Mouse (Mus musculus) thymus, adult 2 months (tissue): ENCODE data around the gene Zfp827.

ENCODE experiments used
- CTCF ChIP-seq: fragments of 200-500 bp; IDR thresholded peaks from 2 replicates; pipeline ENCODE4 v1.5.1; 2012; ENCODE audit warnings: mild to moderate bottlenecking, control low read depth, low read length, moderate library complexity, borderline replicate concordance; ENCODE audit not compliant: control insufficient read depth, poor library complexity, insufficient read depth; ENCODE audit errors: extremely low read depth
- POLR2A ChIP-seq: fragments of 200-500 bp; IDR thresholded peaks from 2 replicates; pipeline ENCODE4 v1.6.1; 2012; ENCODE audit warnings: mild to moderate bottlenecking, low read length, control low read depth, moderate library complexity; ENCODE audit not compliant: control insufficient read depth, poor library complexity, insufficient read depth; ENCODE audit errors: extremely low read depth

DNA sequence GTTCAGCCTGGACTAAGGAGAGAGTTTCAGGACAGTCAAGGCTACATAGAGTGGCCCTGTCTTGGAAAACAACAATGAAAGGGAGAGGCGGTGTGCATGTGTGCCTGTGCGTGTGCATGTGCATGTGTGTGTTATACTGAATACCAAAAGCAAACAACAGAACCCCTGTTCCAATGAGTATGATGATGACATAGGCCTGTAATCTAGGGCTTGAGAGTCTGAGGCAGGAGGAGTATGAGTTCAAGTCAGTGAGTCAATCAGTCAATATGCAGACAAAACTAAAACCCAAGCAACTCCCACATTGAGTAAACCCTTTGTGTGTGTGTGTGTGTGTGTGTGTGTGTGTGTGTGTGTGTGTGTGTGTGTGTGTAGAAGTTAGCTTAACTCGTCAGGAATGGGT lies 13.2 kb downstream of the Zfp827 start:
- TF ChIP-seq POLR2A (no peak), CTCF (no peak)
